Mouse (Mus musculus) olfactory bulb, adult 2 months (tissue): ENCODE data around the gene Syt1.

ENCODE experiments used
- CTCF ChIP-seq: fragments of 200-500 bp; IDR thresholded peaks from 2 replicates; pipeline ENCODE4 v1.5.1; 2012; ENCODE audit warnings: low read depth, mild to moderate bottlenecking, low read length, moderate library complexity; ENCODE audit not compliant: insufficient read depth
- POLR2A ChIP-seq: fragments of 200-500 bp; IDR thresholded peaks from 2 replicates; pipeline ENCODE4 v1.6.1; 2012; ENCODE audit warnings: mild to moderate bottlenecking, low read depth, low read length, moderate library complexity; ENCODE audit not compliant: insufficient read depth

DNA sequence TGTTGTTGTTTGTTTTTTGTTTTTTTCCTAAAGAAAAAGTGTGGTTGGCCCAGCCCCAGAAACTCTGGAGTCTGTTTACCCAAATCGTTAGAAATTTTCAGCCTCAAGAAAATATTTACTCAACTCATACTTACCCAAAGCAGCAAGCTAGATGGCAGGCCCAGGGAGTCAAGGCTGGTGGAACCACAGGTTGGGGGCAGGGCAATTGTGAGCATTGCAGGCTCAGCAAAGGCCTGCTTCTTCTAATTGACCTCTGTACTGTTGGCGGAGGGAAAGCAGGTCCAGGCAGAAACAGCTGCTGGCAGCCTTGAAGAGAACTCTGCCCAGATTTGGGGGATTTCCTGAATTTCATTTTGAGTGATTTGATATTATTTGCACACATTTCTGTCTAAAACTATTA lies 557.2 kb downstream of the Syt1 start:
- TF ChIP-seq CTCF (no peak), POLR2A (no peak)
